Mouse (Mus musculus): ENCODE data around the gene Akt3. TPM values are rescaled to one million over a fixed set of nuclear protein-coding genes. Genes with fewer than 3 reads are reported as not detected.

Akt3 gene
- polyA plus RNA-seq, 1 experiment from 2014 or later, result 4.4 TPM

DNA sequence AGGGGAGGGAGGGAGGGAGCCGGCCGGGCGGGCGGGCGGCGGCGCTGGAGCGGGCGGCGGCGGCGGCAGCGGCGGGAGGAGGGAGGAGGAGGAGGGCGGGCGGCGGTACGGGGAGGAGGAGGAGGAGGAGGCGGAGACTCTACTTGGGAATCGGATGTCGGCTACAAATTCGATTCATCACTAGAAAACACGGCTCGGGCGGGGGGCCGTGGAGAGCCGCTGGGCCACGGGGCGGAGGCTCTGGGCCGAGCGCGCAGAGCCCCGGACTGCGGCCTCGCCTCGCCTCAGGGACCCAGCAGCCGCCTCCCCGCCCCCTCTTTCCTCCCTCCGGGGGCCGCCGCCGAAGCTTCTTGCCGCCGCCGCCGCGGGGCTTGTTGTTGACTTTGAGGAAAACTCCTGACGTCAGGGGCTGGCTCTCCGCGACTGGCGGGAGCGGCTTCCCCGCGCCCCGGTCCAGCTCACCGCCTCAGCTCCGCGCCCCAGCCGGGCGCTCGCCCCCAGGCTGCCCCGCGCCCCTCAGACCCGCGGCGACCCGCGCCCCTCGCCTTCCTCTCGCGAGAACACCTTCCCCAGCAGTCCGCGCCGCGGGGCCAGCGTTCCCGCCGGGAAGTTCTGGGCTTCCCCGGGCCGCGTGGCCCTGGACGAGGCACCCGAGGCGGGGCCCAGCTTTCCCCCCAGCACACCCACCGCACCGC is 487 bp upstream of the Akt3 start:
- Histone ChIP-seq H3K4me2 (replicated peaks; ENCODE audit: low read depth, low read length) (peak overlapping the region; percentile 86), H3K36me3 (ENCODE audit: insufficient read depth, low read length) (no peaks in the 10 kb centered on the region), H3K4me1 (ENCODE audit: insufficient read depth, low read length) (peaks cover 7% of the 10 kb centered on the region), H3K4me3 (ENCODE audit: low read length) (peak overlapping the region; percentile 68), H3K9me3 (ENCODE audit: low read length) (no peaks in the 10 kb centered on the region), H3K9ac (replicated peaks; ENCODE audit: low read length) (peak overlapping the region; percentile 82), H3K27ac (ENCODE audit: low read length) (peak overlapping the region; percentile 96), H3K27me3 (ENCODE audit: insufficient read depth, low read length) (no peaks in the 10 kb centered on the region)
- under 1% methylated on average over 62 of the region's 86 CpGs for WGBS
- peak; percentile 94 for ATAC-seq (ENCODE audit: low FRiP score, low TSS enrichment)

DNA sequence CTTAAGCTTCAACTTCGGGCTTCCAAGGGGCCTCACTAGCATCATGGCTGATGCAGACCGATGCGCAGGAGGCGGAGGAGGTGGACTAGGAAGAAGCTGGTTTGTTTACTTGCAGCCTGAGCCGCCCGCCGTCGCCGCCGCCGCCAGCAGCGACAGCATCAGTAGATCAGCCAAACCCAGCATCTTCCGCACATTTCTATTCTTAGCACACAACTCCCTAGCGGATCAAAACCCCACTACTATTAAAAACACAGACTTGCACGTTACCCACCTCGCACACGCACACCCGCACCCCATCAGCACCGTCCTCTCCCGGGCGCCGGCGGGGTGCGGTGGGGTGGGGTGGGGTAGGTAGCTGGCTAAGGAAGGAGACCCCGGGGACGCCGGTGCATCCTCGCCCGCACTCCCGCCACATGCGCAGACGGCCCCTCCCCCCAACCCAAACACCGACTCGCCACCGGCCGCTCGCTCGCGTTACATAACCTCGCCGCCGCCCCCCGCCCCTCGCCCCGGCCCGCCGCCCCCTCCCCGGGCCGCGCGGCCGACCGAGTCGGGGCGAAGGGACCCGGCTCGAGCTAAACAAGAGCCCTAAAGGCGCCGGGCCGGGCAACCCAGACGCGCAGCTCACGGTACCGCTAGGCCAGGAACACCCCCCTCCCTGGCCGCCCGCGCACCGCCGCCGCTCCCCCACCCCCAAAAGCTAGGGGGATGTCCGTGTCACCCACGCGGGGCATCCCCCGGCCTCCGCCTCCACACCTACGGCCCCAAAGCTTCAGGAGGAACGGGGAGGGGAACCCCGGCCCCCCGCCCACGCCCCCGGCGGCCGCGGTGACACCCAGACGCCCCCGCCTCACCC is 597 bp downstream of the Akt3 start:
- Histone ChIP-seq H3K9ac (replicated peaks; ENCODE audit: low read length) (peak overlapping the region; percentile 82), H3K9me3 (ENCODE audit: low read length) (no peaks in the 10 kb centered on the region), H3K4me1 (ENCODE audit: insufficient read depth, low read length) (peaks cover 7% of the 10 kb centered on the region), H3K4me3 (ENCODE audit: low read length) (peak overlapping the region; percentile 68), H3K27ac (ENCODE audit: low read length) (peak overlapping the region; percentile 96), H3K36me3 (ENCODE audit: insufficient read depth, low read length) (no peaks in the 10 kb centered on the region), H3K27me3 (ENCODE audit: insufficient read depth, low read length) (no peaks in the 10 kb centered on the region), H3K4me2 (replicated peaks; ENCODE audit: low read depth, low read length) (peak overlapping the region; percentile 86)
- ATAC-seq (ENCODE audit: low FRiP score, low TSS enrichment), result peak; percentile 70
- WGBS, result under 1% methylated on average over 58 of the region's 86 CpGs

- no peak overlapping the region for H3K27ac ChIP-seq (ENCODE audit: low read length)
- no peaks in the 10 kb centered on the region for H3K9me3 ChIP-seq (ENCODE audit: low read length)
- no peak overlapping the region for H3K4me3 ChIP-seq (ENCODE audit: low read length)
- WGBS, result 72% methylated on average over 4 of the region's 4 CpGs
- H3K4me1 ChIP-seq (ENCODE audit: insufficient read depth, low read length), result no peaks in the 10 kb centered on the region
- H3K36me3 ChIP-seq (ENCODE audit: insufficient read depth, low read length), result no peaks in the 10 kb centered on the region
- no peaks in the 10 kb centered on the region for H3K27me3 ChIP-seq (ENCODE audit: insufficient read depth, low read length)
- no peak for ATAC-seq (ENCODE audit: low FRiP score, low TSS enrichment)
- H3K9ac ChIP-seq (replicated peaks; ENCODE audit: low read length), result no peak overlapping the region
- no peak overlapping the region for H3K4me2 ChIP-seq (replicated peaks; ENCODE audit: low read depth, low read length)
Measured at GRCm38 (mm10) chr1:177248638-177249037, 9.4 kb downstream of the Akt3 start.

GRCm38 (mm10) chr1:177238368-177238767 is 19.6 kb downstream of the Akt3 start:
- no peaks in the 10 kb centered on the region for H3K9me3 ChIP-seq (ENCODE audit: low read length)
- ATAC-seq (ENCODE audit: low FRiP score, low TSS enrichment), result no peak

GRCm38 (mm10) chr1:177236695-177237094 is 21.3 kb downstream of the Akt3 start:
- Histone ChIP-seq H3K4me3 (ENCODE audit: low read length) (no peak overlapping the region), H3K9me3 (ENCODE audit: low read length) (no peaks in the 10 kb centered on the region), H3K9ac (replicated peaks; ENCODE audit: low read length) (no peak overlapping the region), H3K27me3 (ENCODE audit: insufficient read depth, low read length) (no peaks in the 10 kb centered on the region), H3K4me2 (replicated peaks; ENCODE audit: low read depth, low read length) (no peak overlapping the region), H3K36me3 (ENCODE audit: insufficient read depth, low read length) (no peaks in the 10 kb centered on the region), H3K4me1 (ENCODE audit: insufficient read depth, low read length) (no peaks in the 10 kb centered on the region), H3K27ac (ENCODE audit: low read length) (no peak overlapping the region)
- 72% methylated on average over 2 of the region's 2 CpGs for WGBS
- no peak for ATAC-seq (ENCODE audit: low FRiP score, low TSS enrichment)

More at GRCm38 (mm10) chr1:177238368-177238767, 19.6 kb downstream of the Akt3 start:
- Histone ChIP-seq H3K9ac (replicated peaks; ENCODE audit: low read length) (no peak overlapping the region), H3K4me1 (ENCODE audit: insufficient read depth, low read length) (no peaks in the 10 kb centered on the region), H3K4me2 (replicated peaks; ENCODE audit: low read depth, low read length) (no peak overlapping the region), H3K27me3 (ENCODE audit: insufficient read depth, low read length) (no peaks in the 10 kb centered on the region), H3K27ac (ENCODE audit: low read length) (no peak overlapping the region), H3K4me3 (ENCODE audit: low read length) (no peak overlapping the region), H3K36me3 (ENCODE audit: insufficient read depth, low read length) (no peaks in the 10 kb centered on the region)
- WGBS, result 70% methylated on average over 2 of the region's 2 CpGs

DNA sequence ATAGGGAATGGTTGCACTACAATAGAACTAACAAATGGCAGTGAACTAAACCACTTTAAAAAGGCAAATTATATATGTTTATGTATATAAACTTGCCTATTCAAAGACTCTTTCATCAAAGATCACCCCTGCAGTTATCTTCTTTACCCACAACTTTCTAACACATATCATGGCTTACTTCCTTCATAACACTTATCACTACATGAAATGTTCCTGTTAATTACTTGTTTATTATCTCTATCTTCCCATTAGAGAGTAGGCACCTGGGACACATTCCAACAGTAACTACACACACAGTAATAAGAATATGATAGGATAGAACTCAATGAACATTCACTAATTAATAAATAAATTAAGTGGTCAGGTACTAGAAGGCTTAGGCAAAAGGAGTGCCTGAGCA is 21.8 kb downstream of the Akt3 start:
- H3K4me2 ChIP-seq (replicated peaks; ENCODE audit: low read depth, low read length), result no peak overlapping the region
- H3K27ac ChIP-seq (ENCODE audit: low read length), result no peak overlapping the region
- H3K4me1 ChIP-seq (ENCODE audit: insufficient read depth, low read length), result no peaks in the 10 kb centered on the region
- no peak for ATAC-seq (ENCODE audit: low FRiP score, low TSS enrichment)
- no peak overlapping the region for H3K4me3 ChIP-seq (ENCODE audit: low read length)
- H3K9ac ChIP-seq (replicated peaks; ENCODE audit: low read length), result no peak overlapping the region
- no peaks in the 10 kb centered on the region for H3K36me3 ChIP-seq (ENCODE audit: insufficient read depth, low read length)
- H3K27me3 ChIP-seq (ENCODE audit: insufficient read depth, low read length), result no peaks in the 10 kb centered on the region
- no peaks in the 10 kb centered on the region for H3K9me3 ChIP-seq (ENCODE audit: low read length)

DNA sequence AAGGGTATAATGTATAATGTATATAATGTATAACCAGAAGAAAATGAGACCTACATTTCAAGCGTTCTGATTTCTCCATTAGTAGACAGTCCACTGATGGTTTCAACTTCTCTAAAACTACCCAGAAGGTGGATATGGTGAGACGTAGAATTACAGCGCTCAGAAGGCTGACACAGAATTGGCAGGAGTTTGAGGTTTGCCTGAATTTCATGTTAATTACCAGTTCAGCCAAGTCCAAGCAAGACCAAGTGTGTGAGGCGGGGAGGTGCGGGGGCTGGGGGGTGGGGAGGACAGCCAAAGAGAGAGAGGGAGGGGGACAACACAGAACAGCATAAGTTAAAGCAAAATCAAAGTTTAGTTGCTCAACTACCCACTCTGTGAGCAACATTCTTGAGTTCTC is 23.5 kb downstream of the Akt3 start:
- H3K4me3 ChIP-seq (ENCODE audit: low read length), result no peak overlapping the region
- H3K36me3 ChIP-seq (ENCODE audit: insufficient read depth, low read length), result no peaks in the 10 kb centered on the region
- H3K4me2 ChIP-seq (replicated peaks; ENCODE audit: low read depth, low read length), result no peak overlapping the region
- H3K27me3 ChIP-seq (ENCODE audit: insufficient read depth, low read length), result no peaks in the 10 kb centered on the region
- whole genome bisulfite sequencing, result 91% methylated on average over 5 of the region's 5 CpGs
- H3K27ac ChIP-seq (ENCODE audit: low read length), result no peak overlapping the region
- ATAC-seq (ENCODE audit: low FRiP score, low TSS enrichment), result no peak
- H3K9me3 ChIP-seq (ENCODE audit: low read length), result no peaks in the 10 kb centered on the region
- H3K9ac ChIP-seq (replicated peaks; ENCODE audit: low read length), result no peak overlapping the region
- H3K4me1 ChIP-seq (ENCODE audit: insufficient read depth, low read length), result no peaks in the 10 kb centered on the region

- no peak overlapping the region for H3K4me2 ChIP-seq (replicated peaks; ENCODE audit: low read depth, low read length)
- H3K27ac ChIP-seq (ENCODE audit: low read length), result no peak overlapping the region
- no peaks in the 10 kb centered on the region for H3K27me3 ChIP-seq (ENCODE audit: insufficient read depth, low read length)
- no peaks in the 10 kb centered on the region for H3K36me3 ChIP-seq (ENCODE audit: insufficient read depth, low read length)
- no peak overlapping the region for H3K9ac ChIP-seq (replicated peaks; ENCODE audit: low read length)
- no peak overlapping the region for H3K4me3 ChIP-seq (ENCODE audit: low read length)
- H3K4me1 ChIP-seq (ENCODE audit: insufficient read depth, low read length), result no peaks in the 10 kb centered on the region
- no peaks in the 10 kb centered on the region for H3K9me3 ChIP-seq (ENCODE audit: low read length)
- no peak for ATAC-seq (ENCODE audit: low FRiP score, low TSS enrichment)
Measured at GRCm38 (mm10) chr1:177231122-177231521, 26.9 kb downstream of the Akt3 start.

- Histone ChIP-seq H3K9me3 (ENCODE audit: low read length) (no peaks in the 10 kb centered on the region), H3K9ac (replicated peaks; ENCODE audit: low read length) (no peak overlapping the region), H3K4me2 (replicated peaks; ENCODE audit: low read depth, low read length) (no peak overlapping the region), H3K4me3 (ENCODE audit: low read length) (no peak overlapping the region), H3K27me3 (ENCODE audit: insufficient read depth, low read length) (no peaks in the 10 kb centered on the region), H3K4me1 (ENCODE audit: insufficient read depth, low read length) (no peaks in the 10 kb centered on the region), H3K27ac (ENCODE audit: low read length) (no peak overlapping the region), H3K36me3 (ENCODE audit: insufficient read depth, low read length) (no peaks in the 10 kb centered on the region)
- no peak for ATAC-seq (ENCODE audit: low FRiP score, low TSS enrichment)
- 62% methylated on average over 1 of the region's 1 CpGs for WGBS
Measured at GRCm38 (mm10) chr1:177198978-177199377, 59.0 kb downstream of the Akt3 start.

- no peaks in the 10 kb centered on the region for H3K27me3 ChIP-seq (ENCODE audit: insufficient read depth, low read length)
- no peaks in the 10 kb centered on the region for H3K9me3 ChIP-seq (ENCODE audit: low read length)
- no peak overlapping the region for H3K4me3 ChIP-seq (ENCODE audit: low read length)
- H3K27ac ChIP-seq (ENCODE audit: low read length), result no peak overlapping the region
- no peak for ATAC-seq (ENCODE audit: low FRiP score, low TSS enrichment)
- no peaks in the 10 kb centered on the region for H3K4me1 ChIP-seq (ENCODE audit: insufficient read depth, low read length)
- H3K36me3 ChIP-seq (ENCODE audit: insufficient read depth, low read length), result no peaks in the 10 kb centered on the region
- H3K9ac ChIP-seq (replicated peaks; ENCODE audit: low read length), result no peak overlapping the region
- H3K4me2 ChIP-seq (replicated peaks; ENCODE audit: low read depth, low read length), result no peak overlapping the region
Measured at GRCm38 (mm10) chr1:177195224-177195623, 62.8 kb downstream of the Akt3 start.

All from kidney, embryonic 16.5 days (tissue).